Mouse (Mus musculus) megakaryocyte, embryonic 14.5 days (primary cell): ENCODE measurements around the gene 4933415F23Rik.

Experiments
- FLI1 ChIP-seq: IDR thresholded peaks from 2 replicates; pipeline ENCODE4 v1.6.1; 2012; ENCODE audit warnings: low read length, inconsistent platforms, mixed read lengths
- GATA1 ChIP-seq: IDR thresholded peaks from 3 replicates; pipeline ENCODE4 v1.6.1; 2012; ENCODE audit warnings: mixed read lengths, low read length, inconsistent platforms, borderline replicate concordance

- TF ChIP-seq FLI1 (no peak), GATA1 (no peak)
These were observed 49.7 kb upstream of the 4933415F23Rik start for GRCm38 (mm10) chr1:23151722-23152121.
